Mouse (Mus musculus) hindbrain, embryonic 15.5 days (tissue): ENCODE results near the gene Aqp6. TPM values are rescaled to one million over a fixed set of nuclear protein-coding genes. Genes with fewer than 3 reads are reported as not detected.

Experiments used
- ATAC-seq: fragments of 200-750 bp; cut with Nextera tagmentation; 2 replicates; pipeline ENCODE4 v1.8.0; 2017; ENCODE audit warnings: low read depth, moderate number of reproducible peaks, moderate TSS enrichment; ENCODE audit not compliant: low FRiP score
- H3K27ac ChIP-seq: fragments of 300-500 bp; sonication (generic); replicated peaks from 2 replicates; pipeline ENCODE4 v1.5.1; 2015; ENCODE audit warnings: mild to moderate bottlenecking, inconsistent platforms
- H3K27me3 ChIP-seq: fragments of 300-500 bp; sonication (generic); 2 replicates; pipeline ENCODE4 v1.6.1; 2015; ENCODE audit warnings: control low read depth, inconsistent platforms
- H3K36me3 ChIP-seq: fragments of 300-500 bp; sonication (generic); 2 replicates; pipeline ENCODE4 v1.6.1; 2015; ENCODE audit warnings: control low read depth, inconsistent platforms
- H3K4me1 ChIP-seq: fragments of 300-500 bp; sonication (generic); replicated peaks from 2 replicates; pipeline ENCODE4 v1.6.1; 2015; ENCODE audit warnings: control low read depth, inconsistent platforms
- H3K4me2 ChIP-seq: fragments of 300-500 bp; sonication (generic); 2 replicates; pipeline ENCODE4 v1.6.1; 2015; ENCODE audit warnings: moderate library complexity, mild to moderate bottlenecking, inconsistent platforms
- H3K4me3 ChIP-seq: fragments of 300-500 bp; sonication (generic); 2 replicates; pipeline ENCODE4 v1.5.1; 2015; ENCODE audit warnings: mild to moderate bottlenecking, inconsistent platforms
- H3K9ac ChIP-seq: fragments of 300-500 bp; sonication (generic); 2 replicates; pipeline ENCODE4 v1.6.1; 2015; ENCODE audit warnings: inconsistent platforms
- H3K9me3 ChIP-seq: fragments of 300-500 bp; sonication (generic); 2 replicates; pipeline ENCODE4 v1.6.1; 2016; ENCODE audit warnings: control low read depth, inconsistent platforms
- WGBS: fragments of 180-500 bp; shearing (Covaris S2); methylation state at CpG from one replicate; pipeline ENCODE4 v1.1.7; 2015; 5-methylcytosine and 5-hydroxymethylcytosine counted together
- polyA plus RNA-seq: library from polyadenylated mRNA; unstranded; fragments of >200 nt; fragmentation: Nextera tagmentation; extraction: Ambion mirVana; gene quantifications from 2 replicates; pipeline ENCODE4 v1.2.1, GENCODE M21; 2015

Gene Aqp6
- polyA plus RNA-seq, 1 experiment from 2014 or later = 0.78 TPM

- 94% methylated on average over 11 of the region's 11 CpGs for WGBS
- Histone ChIP-seq H3K9me3 (no peaks in the 10 kb centered on the region), H3K9ac (no peak overlapping the region), H3K27ac (no peak overlapping the region), H3K4me2 (no peak overlapping the region), H3K4me1 (no peaks in the 10 kb centered on the region; the same call in 1 of the 2 replicates), H3K27me3 (no peaks in the 10 kb centered on the region), H3K4me3 (no peak overlapping the region), H3K36me3 (peaks cover 23% of the 10 kb centered on the region)
- ATAC-seq = no peak
Measured at GRCm38 (mm10) chr15:99622063-99622462, 20.9 kb downstream of the Aqp6 start.

GRCm38 (mm10) chr15:99631618-99632017 is 30.4 kb downstream of the Aqp6 start:
- Histone ChIP-seq H3K9me3 (no peaks in the 10 kb centered on the region), H3K4me2 (no peak overlapping the region), H3K36me3 (peaks cover 15% of the 10 kb centered on the region), H3K27ac (no peak overlapping the region), H3K4me1 (peaks cover 6% of the 10 kb centered on the region), H3K9ac (no peak overlapping the region), H3K27me3 (no peaks in the 10 kb centered on the region), H3K4me3 (no peak overlapping the region)
- no peak for ATAC-seq

GRCm38 (mm10) chr15:99634702-99635101 is 33.5 kb downstream of the Aqp6 start:
- no peak overlapping the region for H3K4me3 ChIP-seq
- no peak overlapping the region for H3K9ac ChIP-seq
- H3K9me3 ChIP-seq = no peaks in the 10 kb centered on the region
- 94% methylated on average over 7 of the region's 7 CpGs for WGBS
- H3K27me3 ChIP-seq = no peaks in the 10 kb centered on the region
- H3K36me3 ChIP-seq = peaks cover 12% of the 10 kb centered on the region
- peaks cover 23% of the 10 kb centered on the region for H3K4me1 ChIP-seq
- ATAC-seq = no peak
- H3K27ac ChIP-seq = no peak overlapping the region
- H3K4me2 ChIP-seq = no peak overlapping the region

- H3K4me3 ChIP-seq = no peak overlapping the region
- peak overlapping the region; percentile 40 for H3K4me2 ChIP-seq
- H3K27me3 ChIP-seq = no peaks in the 10 kb centered on the region
- H3K9ac ChIP-seq = no peak overlapping the region
- peak; percentile 69; the same call in 1 of the 2 replicates for ATAC-seq
- peaks cover 25% of the 10 kb centered on the region for H3K4me1 ChIP-seq
- peaks cover 2% of the 10 kb centered on the region; the same call in 1 of the 2 replicates for H3K36me3 ChIP-seq
- H3K9me3 ChIP-seq = no peaks in the 10 kb centered on the region
- H3K27ac ChIP-seq = peak overlapping the region; percentile 80
- 28% methylated on average over 12 of the region's 12 CpGs for WGBS
Measured at GRCm38 (mm10) chr15:99637405-99638123, 36.4 kb downstream of the Aqp6 start.

GRCm38 (mm10) chr15:99638124-99638485 is 36.9 kb downstream of the Aqp6 start:
- H3K4me3 ChIP-seq = no peak overlapping the region
- ATAC-seq = no peak; the same call in 1 of the 2 replicates
- 58% methylated on average over 5 of the region's 5 CpGs for WGBS

GRCm38 (mm10) chr15:99642622-99643021 is 41.4 kb downstream of the Aqp6 start:
- Histone ChIP-seq H3K4me2 (0 out of 2 replicates have a peak overlapping the region, but pooled peaks have one; percentile 7), H3K27me3 (no peaks in the 10 kb centered on the region), H3K27ac (peak overlapping the region; percentile 42), H3K9ac (no peak overlapping the region), H3K4me3 (no peak overlapping the region), H3K36me3 (0 out of 2 replicates have a peak, but pooled peaks cover 2% of the 10 kb centered on the region), H3K4me1 (peaks cover 36% of the 10 kb centered on the region), H3K9me3 (no peaks in the 10 kb centered on the region)
- ATAC-seq = no peak
- 47% methylated on average over 6 of the region's 6 CpGs for WGBS

More at GRCm38 (mm10) chr15:99638124-99638485, 36.9 kb downstream of the Aqp6 start:
- Histone ChIP-seq H3K27me3 (no peaks in the 10 kb centered on the region), H3K4me1 (peaks cover 29% of the 10 kb centered on the region), H3K9me3 (no peaks in the 10 kb centered on the region), H3K36me3 (0 out of 2 replicates have a peak, but pooled peaks cover 2% of the 10 kb centered on the region), H3K4me2 (no peak overlapping the region), H3K27ac (peak overlapping the region; percentile 80), H3K9ac (no peak overlapping the region)

GRCm38 (mm10) chr15:99643832-99644231 is 42.6 kb downstream of the Aqp6 start:
- peak overlapping the region; percentile 21; the same call in 1 of the 2 replicates for H3K27ac ChIP-seq

GRCm38 (mm10) chr15:99644776-99645175 is 43.6 kb downstream of the Aqp6 start:
- peak overlapping the region; percentile 22; the same call in 1 of the 2 replicates for H3K4me2 ChIP-seq
- H3K4me1 ChIP-seq = peaks cover 49% of the 10 kb centered on the region
- no peak overlapping the region for H3K9ac ChIP-seq

More at GRCm38 (mm10) chr15:99643832-99644231, 42.6 kb downstream of the Aqp6 start:
- Histone ChIP-seq H3K4me2 (no peak overlapping the region), H3K36me3 (0 out of 2 replicates have a peak, but pooled peaks cover 2% of the 10 kb centered on the region), H3K4me1 (peaks cover 41% of the 10 kb centered on the region), H3K27me3 (no peaks in the 10 kb centered on the region), H3K4me3 (no peak overlapping the region), H3K9me3 (no peaks in the 10 kb centered on the region), H3K9ac (no peak overlapping the region)
- WGBS = 72% methylated on average over 10 of the region's 10 CpGs
- ATAC-seq = no peak

GRCm38 (mm10) chr15:99648326-99648725 is 47.1 kb downstream of the Aqp6 start:
- Histone ChIP-seq H3K9me3 (no peaks in the 10 kb centered on the region), H3K4me3 (no peak overlapping the region), H3K27me3 (no peaks in the 10 kb centered on the region), H3K36me3 (no peaks in the 10 kb centered on the region), H3K4me2 (peak overlapping the region; percentile 7; the same call in 1 of the 2 replicates), H3K27ac (peak overlapping the region; percentile 76), H3K9ac (0 out of 2 replicates have a peak overlapping the region, but pooled peaks have one; percentile 15), H3K4me1 (peaks cover 63% of the 10 kb centered on the region)
- ATAC-seq = no peak; the same call in 1 of the 2 replicates
- 9% methylated on average over 4 of the region's 4 CpGs for WGBS

More at GRCm38 (mm10) chr15:99644776-99645175, 43.6 kb downstream of the Aqp6 start:
- Histone ChIP-seq H3K4me3 (no peak overlapping the region), H3K27me3 (no peaks in the 10 kb centered on the region), H3K27ac (peak overlapping the region; percentile 54), H3K36me3 (0 out of 2 replicates have a peak, but pooled peaks cover 2% of the 10 kb centered on the region), H3K9me3 (no peaks in the 10 kb centered on the region)
- ATAC-seq = peak; percentile 60; the same call in 1 of the 2 replicates
- 30% methylated on average over 7 of the region's 7 CpGs for WGBS

- H3K27ac ChIP-seq = peak overlapping the region; percentile 55; the same call in 1 of the 2 replicates
- WGBS = 16% methylated on average over 6 of the region's 6 CpGs
- no peaks in the 10 kb centered on the region for H3K27me3 ChIP-seq
- no peaks in the 10 kb centered on the region for H3K9me3 ChIP-seq
- peaks cover 68% of the 10 kb centered on the region for H3K4me1 ChIP-seq
- H3K9ac ChIP-seq = no peak overlapping the region
- peak overlapping the region; percentile 94 for H3K4me2 ChIP-seq
- H3K36me3 ChIP-seq = no peaks in the 10 kb centered on the region
- H3K4me3 ChIP-seq = no peak overlapping the region
- ATAC-seq = no peak
Measured at GRCm38 (mm10) chr15:99649067-99649761, 48.0 kb downstream of the Aqp6 start.

GRCm38 (mm10) chr15:99650304-99650703 is 49.1 kb downstream of the Aqp6 start:
- 65% methylated on average over 2 of the region's 2 CpGs for WGBS
- no peak for ATAC-seq
- Histone ChIP-seq H3K9ac (no peak overlapping the region), H3K9me3 (no peaks in the 10 kb centered on the region), H3K36me3 (no peaks in the 10 kb centered on the region), H3K27me3 (no peaks in the 10 kb centered on the region), H3K4me1 (peaks cover 59% of the 10 kb centered on the region), H3K4me3 (peak overlapping the region; percentile 86), H3K4me2 (peak overlapping the region; percentile 94), H3K27ac (no peak overlapping the region)
